Mouse (Mus musculus) testis, adult 2 months (tissue): ENCODE measurements at regions not wholly inside any gene's neighbourhood (a gene's known extent, or its start where the extent isn't known, plus 50 kb on each side); places are given as distances from the start of the nearest gene placed in this dataset.

Experiments used
- H3K27ac ChIP-seq: fragments of 200-500 bp; 2 replicates; pipeline ENCODE4 v1.5.1; 2012; ENCODE audit warnings: low read depth, low read length; ENCODE audit not compliant: control insufficient read depth, insufficient read depth
- H3K27me3 ChIP-seq: fragments of 200-500 bp; 2 replicates; pipeline ENCODE4 v1.6.1; 2012; ENCODE audit warnings: mild to moderate bottlenecking, low read length, moderate library complexity; ENCODE audit not compliant: control insufficient read depth, insufficient read depth
- H3K36me3 ChIP-seq: fragments of 200-500 bp; 2 replicates; pipeline ENCODE4 v1.6.1; 2012; ENCODE audit warnings: mild to moderate bottlenecking, low read length; ENCODE audit not compliant: control insufficient read depth, insufficient read depth
- H3K4me1 ChIP-seq: fragments of 200-500 bp; 2 replicates; pipeline ENCODE4 v1.6.1; 2012; ENCODE audit warnings: low read length; ENCODE audit not compliant: control insufficient read depth, insufficient read depth
- H3K4me3 ChIP-seq: fragments of 200-500 bp; 2 replicates; pipeline ENCODE4 v1.5.1; 2012; ENCODE audit warnings: low read depth, mild to moderate bottlenecking, low read length, moderate library complexity, mixed read lengths; ENCODE audit not compliant: control insufficient read depth
- CTCF ChIP-seq: fragments of 200-500 bp; IDR thresholded peaks from 2 replicates; pipeline ENCODE4 v1.5.1; 2012; ENCODE audit warnings: low read depth, mild to moderate bottlenecking, inconsistent platforms, low read length, moderate library complexity; ENCODE audit not compliant: control insufficient read depth, insufficient read depth, insufficient replicate concordance
- POLR2A ChIP-seq: fragments of 200-500 bp; IDR thresholded peaks from 2 replicates; pipeline ENCODE4 v1.6.1; 2012; ENCODE audit warnings: low read depth, mild to moderate bottlenecking, inconsistent platforms, low read length, moderate library complexity; ENCODE audit not compliant: control insufficient read depth

DNA sequence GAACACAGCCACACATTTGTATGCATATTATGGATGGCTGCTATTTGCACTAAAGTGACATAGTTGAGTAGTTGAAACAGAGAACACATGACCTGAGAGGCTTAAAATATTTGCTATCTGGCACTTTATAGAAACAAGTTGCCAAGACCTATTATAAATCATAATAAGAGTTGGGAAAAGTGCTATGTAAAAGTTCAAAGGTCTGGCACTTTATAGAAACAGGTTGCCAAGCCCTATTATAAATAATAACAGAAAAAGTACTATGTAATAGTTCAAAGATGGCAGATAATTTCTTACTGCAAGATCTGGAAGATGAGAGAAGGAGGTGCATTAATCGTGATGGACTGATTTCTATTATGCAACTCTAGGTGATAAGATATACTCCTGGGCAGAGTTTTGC is 320.2 kb downstream of the Tfap2b start:
- TF ChIP-seq CTCF (no peak), POLR2A (no peak)
- Histone ChIP-seq H3K27me3 (no peaks in the 10 kb centered on the region), H3K36me3 (no peaks in the 10 kb centered on the region), H3K27ac (no peak overlapping the region), H3K4me3 (no peak overlapping the region), H3K4me1 (no peaks in the 10 kb centered on the region)

DNA sequence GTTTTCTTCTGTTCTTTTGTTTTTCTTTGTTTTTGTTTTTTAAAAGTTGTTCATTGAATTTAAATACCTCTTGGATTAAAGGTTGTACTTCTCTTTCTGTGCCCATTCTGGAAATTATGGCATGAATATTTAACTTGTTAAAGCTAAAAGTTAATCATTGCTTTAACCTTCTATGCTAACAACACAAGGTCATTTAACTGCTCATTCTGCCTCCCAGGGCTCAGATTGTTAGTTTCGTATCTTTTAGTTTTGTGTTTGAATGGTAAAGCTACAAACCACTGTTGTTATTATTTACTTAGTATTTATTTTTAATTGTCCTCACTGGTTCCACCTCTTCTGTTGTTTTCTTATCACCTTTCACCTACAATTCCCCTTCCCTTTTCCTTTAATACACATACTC is 322.7 kb downstream of the Tfap2b start:
- no peak overlapping the region for H3K27ac ChIP-seq
- no peak overlapping the region for H3K4me3 ChIP-seq
- H3K4me1 ChIP-seq: no peaks in the 10 kb centered on the region
- no peaks in the 10 kb centered on the region for H3K36me3 ChIP-seq
- no peak for TF ChIP-seq CTCF
- TF ChIP-seq POLR2A: no peak
- no peaks in the 10 kb centered on the region for H3K27me3 ChIP-seq

DNA sequence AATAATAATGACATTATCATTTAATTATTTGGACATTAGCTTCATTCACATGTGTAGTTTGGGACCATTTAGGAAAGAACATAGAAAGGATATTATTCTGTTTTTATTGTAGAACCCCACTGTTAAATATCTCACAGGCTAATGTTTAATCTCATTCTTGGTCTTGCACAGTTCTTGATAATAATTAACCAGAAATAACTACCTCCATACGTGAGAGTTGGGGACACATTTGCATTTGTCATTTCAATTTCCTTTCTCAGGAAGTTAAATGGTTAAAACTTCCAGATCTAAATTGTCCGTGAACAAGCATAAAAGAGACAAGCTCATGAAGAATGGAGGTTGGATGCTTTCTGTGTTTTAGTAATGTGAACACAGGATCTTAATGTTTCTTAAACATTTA is 326.3 kb downstream of the Tfap2b start:
- no peak overlapping the region for H3K27ac ChIP-seq
- no peaks in the 10 kb centered on the region for H3K27me3 ChIP-seq
- no peak overlapping the region for H3K4me3 ChIP-seq
- H3K4me1 ChIP-seq: no peaks in the 10 kb centered on the region
- TF ChIP-seq CTCF (no peak), POLR2A (no peak)
- H3K36me3 ChIP-seq: no peaks in the 10 kb centered on the region

DNA sequence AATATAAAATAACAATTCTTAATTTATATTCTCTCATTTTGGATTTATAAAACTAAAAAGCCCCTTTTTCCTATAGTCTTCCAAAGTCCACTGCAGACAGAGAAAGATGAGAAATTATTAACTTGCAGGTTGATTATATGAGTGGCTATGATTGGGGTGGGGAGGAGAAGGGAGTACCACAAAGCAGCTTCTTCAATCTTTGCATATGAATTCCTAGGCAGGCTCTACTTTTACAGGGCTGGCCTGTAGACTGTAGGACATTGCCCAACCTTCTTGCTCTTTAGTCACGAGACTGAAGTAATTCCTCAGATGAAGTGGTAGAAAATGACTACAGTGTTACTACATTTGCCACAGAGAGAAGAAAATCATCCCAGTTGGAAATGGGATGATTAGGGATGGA is 334.3 kb downstream of the Tfap2b start:
- no peaks in the 10 kb centered on the region for H3K27me3 ChIP-seq
- no peaks in the 10 kb centered on the region for H3K4me1 ChIP-seq
- H3K27ac ChIP-seq: no peak overlapping the region
- no peak overlapping the region for H3K4me3 ChIP-seq
- H3K36me3 ChIP-seq: no peaks in the 10 kb centered on the region
- TF ChIP-seq POLR2A (no peak), CTCF (no peak)

DNA sequence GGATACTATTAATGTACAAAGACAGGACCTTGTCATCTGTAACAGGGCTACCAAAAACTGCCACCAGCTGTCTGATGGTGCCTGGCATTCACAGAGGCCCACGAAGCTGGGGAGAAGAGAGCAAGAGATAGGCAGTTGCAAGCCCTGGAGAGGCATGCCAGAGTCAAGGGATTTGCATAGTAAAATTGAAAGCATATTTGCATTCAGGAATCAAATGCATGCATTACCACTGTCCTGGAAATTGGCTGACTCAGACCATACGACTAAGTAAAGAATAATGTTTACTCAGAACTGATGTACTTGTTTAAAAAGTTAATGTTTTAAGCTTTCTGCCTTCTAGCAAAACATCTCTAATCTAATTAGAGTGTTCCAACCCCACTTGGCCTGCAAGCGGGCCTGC is 357.0 kb downstream of the Tfap2b start:
- Histone ChIP-seq H3K4me3 (no peak overlapping the region), H3K4me1 (no peaks in the 10 kb centered on the region), H3K36me3 (no peaks in the 10 kb centered on the region), H3K27ac (no peak overlapping the region), H3K27me3 (no peaks in the 10 kb centered on the region)
- TF ChIP-seq CTCF (no peak), POLR2A (no peak)

DNA sequence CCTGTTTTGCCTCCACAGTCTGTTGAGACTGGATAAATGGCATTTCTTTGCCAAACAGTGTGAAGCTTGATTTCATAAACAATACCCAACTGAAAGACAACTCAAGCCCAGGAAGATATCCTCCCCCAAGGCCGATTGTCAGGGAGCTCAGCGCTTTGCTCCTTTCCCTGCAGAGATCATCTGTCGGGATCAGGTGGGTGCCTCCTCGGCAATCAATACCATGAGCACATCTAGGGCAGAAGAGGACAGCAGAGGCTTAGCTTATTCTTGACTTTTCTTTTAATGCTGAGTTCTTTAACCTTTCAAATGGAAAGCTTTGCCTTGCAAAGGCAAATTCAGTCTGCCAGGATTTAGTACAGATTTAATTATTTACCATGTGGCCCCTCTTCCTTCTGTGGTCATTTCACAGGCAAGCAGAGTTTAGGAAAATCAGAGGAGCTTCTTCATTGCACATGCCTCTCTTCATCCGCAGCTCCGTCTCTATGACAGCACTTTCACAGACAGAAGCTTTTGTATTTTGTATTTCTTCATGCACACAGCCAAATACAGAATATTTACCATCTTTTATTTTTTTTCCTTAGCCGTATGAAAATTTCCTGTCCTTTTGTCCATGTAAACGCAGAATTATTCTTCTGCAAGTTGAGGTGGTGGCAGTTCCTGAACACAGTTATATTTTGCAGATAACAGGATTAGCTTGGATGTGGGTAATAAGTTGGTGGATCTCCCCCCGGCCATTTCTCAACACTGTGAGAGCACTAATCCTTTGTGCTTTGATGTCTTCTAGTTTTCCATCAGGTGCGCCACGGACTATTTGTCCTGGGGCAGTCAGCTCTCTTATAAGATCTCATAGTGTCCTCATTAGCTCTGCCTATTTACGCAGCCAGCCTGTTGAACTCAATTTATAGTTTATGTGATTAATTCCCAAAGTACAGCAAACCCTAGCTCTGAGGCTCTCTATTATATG is 374.6 kb downstream of the Tfap2b start:
- H3K36me3 ChIP-seq: no peaks in the 10 kb centered on the region
- no peak overlapping the region for H3K27ac ChIP-seq
- H3K4me3 ChIP-seq: no peak overlapping the region
- TF ChIP-seq POLR2A: no peak
- TF ChIP-seq CTCF: no peak
- H3K27me3 ChIP-seq: no peaks in the 10 kb centered on the region
- no peaks in the 10 kb centered on the region for H3K4me1 ChIP-seq

DNA sequence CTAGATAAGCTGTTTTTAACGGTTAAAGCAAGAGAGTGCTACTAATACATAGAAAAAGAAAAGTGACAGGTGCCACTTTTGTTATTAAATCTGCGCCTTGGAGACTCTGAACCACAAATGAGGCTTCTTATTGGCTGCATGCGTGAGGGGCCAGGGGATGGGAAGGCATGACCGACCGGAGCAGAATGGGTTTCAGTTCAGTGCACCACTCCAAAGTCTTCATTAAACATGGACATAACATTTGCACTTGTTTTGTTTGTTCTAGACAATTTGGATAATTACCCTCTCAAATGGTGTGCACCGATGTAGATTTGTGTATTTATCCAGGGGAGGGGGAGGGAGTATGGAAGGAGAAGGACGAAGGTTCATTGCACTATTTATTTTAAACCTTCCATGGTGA is 396.8 kb downstream of the Tfap2b start:
- Histone ChIP-seq H3K4me1 (no peaks in the 10 kb centered on the region), H3K27ac (no peak overlapping the region), H3K36me3 (no peaks in the 10 kb centered on the region), H3K4me3 (peak overlapping the region; percentile 36; the same call in 1 of the 2 replicates), H3K27me3 (no peaks in the 10 kb centered on the region)
- TF ChIP-seq POLR2A (no peak), CTCF (no peak)
